Mouse (Mus musculus) cerebellum, adult 11 months (tissue): ENCODE measurements around the gene Gfod2.

ENCODE experiments used
- DNase-seq: peaks from one replicate; pipeline ENCODE4 v3.0.0; 2022

Gene Gfod2

GRCm38 (mm10) chr8:105758277-105759108 lies at the start of gene Gfod2:
Gene Gfod2, minus strand, starts transcription at chr8:105758664.
- peak; percentile 97 for DNase-seq

GRCm38 (mm10) chr8:105807766-105808165 lies 49.3 kb upstream of the Gfod2 start:
- DNase-seq = no peak

GRCm38 (mm10) chr8:105805964-105806363 lies 47.5 kb upstream of the Gfod2 start:
- no peak for DNase-seq

- no peak for DNase-seq
Observed at GRCm38 (mm10) chr8:105805346-105805745, 46.9 kb upstream of the Gfod2 start.

GRCm38 (mm10) chr8:105804797-105805196 lies 46.3 kb upstream of the Gfod2 start:
- DNase-seq = no peak

- no peak for DNase-seq
Observed at GRCm38 (mm10) chr8:105801153-105801904, 42.9 kb upstream of the Gfod2 start.

- DNase-seq = peak; percentile 45
Observed at GRCm38 (mm10) chr8:105799091-105799812, 40.8 kb upstream of the Gfod2 start.

GRCm38 (mm10) chr8:105798408-105798807 lies 39.9 kb upstream of the Gfod2 start:
- DNase-seq = no peak

- DNase-seq = no peak
Observed at GRCm38 (mm10) chr8:105795785-105796184, 37.3 kb upstream of the Gfod2 start.

GRCm38 (mm10) chr8:105794009-105794598 lies 35.6 kb upstream of the Gfod2 start:
- no peak for DNase-seq

- DNase-seq = no peak
Observed at GRCm38 (mm10) chr8:105793331-105793730, 34.9 kb upstream of the Gfod2 start.

- no peak for DNase-seq
Observed at GRCm38 (mm10) chr8:105789626-105790025, 31.2 kb upstream of the Gfod2 start.

GRCm38 (mm10) chr8:105788927-105789326 lies 30.5 kb upstream of the Gfod2 start:
- DNase-seq = no peak

GRCm38 (mm10) chr8:105788241-105788640 lies 29.8 kb upstream of the Gfod2 start:
- no peak for DNase-seq

GRCm38 (mm10) chr8:105780298-105780697 lies 21.8 kb upstream of the Gfod2 start:
- DNase-seq = no peak

- DNase-seq = no peak
Observed at GRCm38 (mm10) chr8:105777833-105778232, 19.4 kb upstream of the Gfod2 start.

GRCm38 (mm10) chr8:105774498-105774897 lies 16.0 kb upstream of the Gfod2 start:
- DNase-seq = no peak

GRCm38 (mm10) chr8:105773441-105773861 lies 15.0 kb upstream of the Gfod2 start:
- DNase-seq = peak; percentile 35

- DNase-seq = no peak
Observed at GRCm38 (mm10) chr8:105771398-105772175, 13.1 kb upstream of the Gfod2 start.

GRCm38 (mm10) chr8:105770609-105771008 lies 12.1 kb upstream of the Gfod2 start:
- DNase-seq = no peak

GRCm38 (mm10) chr8:105768485-105769257 lies 10.2 kb upstream of the Gfod2 start:
- no peak for DNase-seq
